Mouse (Mus musculus) liver, postnatal 0 days (tissue): ENCODE measurements around the gene Lin28a.

Experiments
- CTCF ChIP-seq: sonication (generic); IDR thresholded peaks from 2 replicates; pipeline ENCODE4 v1.5.1; 2016; ENCODE audit warnings: antibody characterized with exemption, low read depth
- EP300 ChIP-seq: IDR thresholded peaks from 2 replicates; pipeline ENCODE4 v1.6.1; 2016; ENCODE audit warnings: antibody characterized with exemption, low read depth, mild to moderate bottlenecking

- no peak for TF ChIP-seq CTCF
- no peak for TF ChIP-seq EP300
These were observed 41.7 kb upstream of the Lin28a start, which contains the start of gene Crybg2 for GRCm38 (mm10) chr4:134060135-134060865.
